Mouse (Mus musculus): ENCODE measurements around the gene Mbtd1. TPM values are rescaled to one million over a fixed set of nuclear protein-coding genes. Genes with fewer than 3 reads are reported as not detected.

Mbtd1 gene
- total RNA-seq, 2 experiments from 2014 or later: 8.7 to 10.4 TPM

GRCm38 (mm10) chr11:93984619-93985018, 99.0 kb downstream of the Mbtd1 start:
- DNase-seq: no peak
- intact Hi-C loops (cut with DNase I): no loop called here

- intact Hi-C loops (cut with DNase I): no loop called here
- DNase-seq: no peak
Measured at GRCm38 (mm10) chr11:93985265-93985664, 99.6 kb downstream of the Mbtd1 start.

- DNase-seq: no peak
- intact Hi-C loops (cut with DNase I): no loop called here
Measured at GRCm38 (mm10) chr11:93986298-93986697, 100.6 kb downstream of the Mbtd1 start.

- intact Hi-C loops (cut with DNase I): no loop called here
- DNase-seq: no peak
Measured at GRCm38 (mm10) chr11:93987026-93987425, 101.4 kb downstream of the Mbtd1 start.

GRCm38 (mm10) chr11:93987625-93988327, 102.1 kb downstream of the Mbtd1 start:
- DNase-seq: peak in 1 of 2 experiments; percentile 21

GRCm38 (mm10) chr11:93988328-93989062, 102.8 kb downstream of the Mbtd1 start:
- intact Hi-C loops (cut with DNase I): no loop called here
- no peak for DNase-seq

More at GRCm38 (mm10) chr11:93987625-93988327, 102.1 kb downstream of the Mbtd1 start:
- intact Hi-C loops (cut with DNase I): no loop called here

GRCm38 (mm10) chr11:93994531-93994930, 108.9 kb downstream of the Mbtd1 start:
- intact Hi-C loops (cut with DNase I): no loop called here
- DNase-seq: no peak

GRCm38 (mm10) chr11:93995111-93995719, 109.6 kb downstream of the Mbtd1 start:
- DNase-seq: peak; percentile 68 to 83
- intact Hi-C loops (cut with DNase I): loop anchor here (1.0 to 5.0 kb wide), 2 partner anchors 26 to 38 kb away; partner anchors contain the start of gene Nme2

- intact Hi-C loops (cut with DNase I): loop anchor here (1.0 to 5.0 kb wide), 2 partner anchors 27 to 39 kb away; partner anchors contain the start of gene Nme2
- peak; percentile 85 to 92 for DNase-seq
Measured at GRCm38 (mm10) chr11:93995720-93996305, 110.2 kb downstream of the Mbtd1 start, which contains the start of gene Spag9. Spag9 (plus strand) TSS chr11:93996091.

Other genes starting within 250 kb of the Mbtd1 start
- 1 to 10 TPM; 7.6 to 7.8 TPM for gene Utp18, start 86 bp upstream of the Mbtd1 start, total RNA-seq (2021)
- 100 to 1,000 TPM; 546 to 563 TPM for gene Nme2, start 70.4 kb downstream of the Mbtd1 start, total RNA-seq (2021)
- 10 to 100 TPM in 1 of 2 experiments, 1 to 10 TPM in 1; 9.9 to 14.6 TPM for gene Gm20390, start 82.4 kb downstream of the Mbtd1 start, total RNA-seq (2021)
- 10 to 100 TPM; 12.2 to 13.1 TPM for gene Nme1, start 82.7 kb downstream of the Mbtd1 start, total RNA-seq (2021)
- 100 to 1,000 TPM; 118 to 141 TPM for gene Spag9, start 110.2 kb downstream of the Mbtd1 start, total RNA-seq (2021)

Measured in gastrocnemius, postnatal 36 days (tissue).